Mouse (Mus musculus) cerebellum, adult (tissue): ENCODE data around the gene Xirp1.

Experiments used
- ATAC-seq: cut with Nextera tagmentation; 2 replicates; pipeline ENCODE4 v1.9.2; 2017; ENCODE audit warnings: mild to moderate bottlenecking, moderate library complexity, mixed read lengths; ENCODE audit not compliant: insufficient number of reproducible peaks, low FRiP score, low TSS enrichment

The Xirp1 gene

DNA sequence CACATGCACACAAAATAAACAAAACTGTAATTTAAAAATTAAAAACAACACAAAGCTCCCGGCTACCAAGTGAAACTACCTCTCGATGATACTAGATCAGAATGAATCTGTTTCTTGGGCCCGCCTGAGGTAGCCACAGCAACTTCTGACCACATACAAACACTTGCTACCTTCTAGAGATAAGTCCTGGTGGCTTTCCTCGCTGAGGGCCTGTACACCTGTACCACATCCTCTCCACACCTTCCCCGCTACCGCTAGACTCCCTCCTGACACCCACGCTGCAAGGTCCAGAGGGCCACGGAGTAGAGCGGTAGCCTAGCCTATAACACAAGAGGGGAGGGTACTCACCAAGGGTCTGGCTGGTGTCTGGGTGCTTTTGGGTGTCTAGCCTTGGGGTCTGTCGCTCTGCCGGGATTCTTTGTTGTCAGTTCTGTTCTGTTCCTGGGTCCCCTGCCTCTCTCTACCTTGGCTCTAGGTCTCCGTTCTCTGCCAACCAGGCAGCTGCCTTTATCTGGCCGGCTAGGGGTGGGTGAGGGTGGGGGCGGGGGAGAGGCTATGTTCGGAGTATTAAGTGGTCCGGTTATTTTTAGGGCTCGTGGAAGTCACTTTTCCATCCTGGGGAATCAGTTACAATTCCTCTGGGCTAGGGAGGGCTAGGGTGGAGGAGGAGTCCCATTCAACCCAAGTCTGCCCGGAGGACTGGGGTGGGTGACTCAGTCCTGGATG lies at the start of gene Xirp1:
Xirp1 (minus strand) TSS at position 513 of the 726 bp plus-strand sequence.
- ATAC-seq, result no peak

DNA sequence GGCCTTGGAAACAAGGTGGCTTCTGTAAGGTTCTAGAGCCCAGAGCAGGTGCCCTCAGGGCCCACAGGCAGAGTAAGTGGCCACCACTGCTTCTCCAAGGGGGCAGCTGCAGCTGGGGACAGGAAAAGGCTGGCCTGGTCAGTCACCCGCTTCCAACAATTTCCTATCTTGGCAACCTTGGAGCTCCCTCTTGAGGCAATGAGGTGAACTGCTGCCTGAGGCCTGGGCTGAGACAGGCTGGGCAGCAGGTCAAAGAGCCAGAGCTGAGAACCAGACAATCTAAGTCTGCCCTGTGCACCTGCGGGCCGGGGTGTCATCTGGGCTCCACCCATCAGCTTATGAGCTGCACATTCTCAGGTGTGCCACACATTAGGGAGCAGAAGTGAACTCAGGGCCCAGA lies 49.8 kb upstream of the Xirp1 start:
- ATAC-seq, result peak; percentile 66; the same call in 1 of the 2 replicates

DNA sequence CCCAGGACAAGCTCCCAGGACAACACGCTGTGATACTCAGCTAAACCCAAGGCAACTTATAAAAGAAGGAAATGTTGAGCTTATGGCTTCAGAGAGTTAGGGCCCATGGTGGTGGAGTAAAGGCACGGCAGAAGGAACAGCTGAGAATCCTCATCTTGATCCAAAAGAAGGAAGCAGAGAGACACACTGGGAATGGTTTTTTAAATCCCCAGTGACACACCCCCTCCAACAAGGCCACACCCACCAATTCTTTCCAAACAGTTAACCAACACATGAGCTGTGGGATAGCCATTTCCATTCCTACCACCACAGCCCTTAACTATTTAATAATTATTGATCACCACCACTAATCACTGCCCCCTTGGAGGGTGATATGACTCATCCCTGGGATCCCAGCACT lies 47.9 kb upstream of the Xirp1 start:
- no peak for ATAC-seq

DNA sequence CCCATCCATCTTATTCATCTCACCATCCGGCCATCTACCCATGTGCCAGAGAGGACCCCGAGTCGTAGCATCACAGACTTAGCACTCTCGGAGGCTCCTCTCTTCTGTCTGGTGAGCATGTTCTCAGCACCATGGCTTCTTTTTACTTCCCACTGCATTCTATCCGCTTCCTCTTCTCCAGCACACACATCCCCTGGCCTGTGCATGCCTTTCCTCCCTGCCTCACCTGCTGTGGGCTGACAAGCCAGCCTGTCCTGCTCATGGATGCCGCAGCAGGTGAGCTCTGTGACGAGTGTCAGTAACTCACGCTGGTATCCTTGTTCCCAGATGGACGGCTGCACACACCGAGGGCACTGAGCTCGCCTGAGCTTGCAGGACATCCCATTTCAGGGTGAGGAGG lies 46.4 kb upstream of the Xirp1 start, which contains the start of gene Cx3cr1:
Cx3cr1 (minus strand) TSS at position 101 of the 400 bp plus-strand sequence.
- no peak for ATAC-seq

GRCm38 (mm10) chr9:120068047-120068446 lies 44.6 kb upstream of the Xirp1 start:
- ATAC-seq, result no peak

DNA sequence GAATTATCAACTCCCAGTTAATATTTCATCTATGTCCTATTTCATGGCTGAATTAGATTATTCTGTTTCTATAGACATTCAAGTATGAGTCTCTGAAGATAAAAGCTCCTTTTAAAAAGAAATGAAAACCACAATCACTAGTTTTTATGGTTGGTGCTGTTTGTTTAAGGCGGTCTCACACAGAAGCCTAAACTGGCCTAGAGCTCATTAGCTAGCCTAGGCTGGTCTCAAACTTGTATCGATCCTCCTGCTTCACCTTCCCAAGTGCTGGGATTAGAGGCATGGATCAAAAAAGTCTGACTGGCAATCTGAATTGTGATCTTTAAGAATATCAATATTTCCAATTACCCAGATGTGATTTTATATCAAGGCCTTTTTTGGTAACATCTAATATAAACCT lies 44.2 kb upstream of the Xirp1 start:
- no peak for ATAC-seq

DNA sequence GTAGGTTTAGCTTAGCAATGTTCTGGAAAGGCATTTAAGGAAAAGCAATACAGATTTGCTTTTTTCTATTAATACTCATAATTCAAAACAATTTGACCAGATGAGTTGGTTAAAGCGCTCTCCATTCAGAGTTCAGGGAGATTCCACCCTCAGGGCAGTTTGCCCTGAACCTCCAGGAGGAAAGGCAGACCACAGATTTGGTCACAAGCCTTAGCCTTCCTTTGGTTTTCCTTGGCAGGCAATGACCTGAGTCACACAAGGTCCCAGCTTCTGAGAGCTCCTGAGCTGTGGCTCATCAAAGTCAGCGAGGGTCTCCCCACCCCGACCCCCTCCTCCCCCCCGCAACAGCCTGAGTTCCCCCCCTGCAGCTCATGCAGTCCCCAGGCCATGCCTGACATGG lies 40.9 kb upstream of the Xirp1 start:
- no peak for ATAC-seq

- no peak for ATAC-seq
Observed at GRCm38 (mm10) chr9:120058730-120059129, 35.3 kb upstream of the Xirp1 start.

GRCm38 (mm10) chr9:120056201-120056600 lies 32.8 kb upstream of the Xirp1 start:
- ATAC-seq, result no peak

DNA sequence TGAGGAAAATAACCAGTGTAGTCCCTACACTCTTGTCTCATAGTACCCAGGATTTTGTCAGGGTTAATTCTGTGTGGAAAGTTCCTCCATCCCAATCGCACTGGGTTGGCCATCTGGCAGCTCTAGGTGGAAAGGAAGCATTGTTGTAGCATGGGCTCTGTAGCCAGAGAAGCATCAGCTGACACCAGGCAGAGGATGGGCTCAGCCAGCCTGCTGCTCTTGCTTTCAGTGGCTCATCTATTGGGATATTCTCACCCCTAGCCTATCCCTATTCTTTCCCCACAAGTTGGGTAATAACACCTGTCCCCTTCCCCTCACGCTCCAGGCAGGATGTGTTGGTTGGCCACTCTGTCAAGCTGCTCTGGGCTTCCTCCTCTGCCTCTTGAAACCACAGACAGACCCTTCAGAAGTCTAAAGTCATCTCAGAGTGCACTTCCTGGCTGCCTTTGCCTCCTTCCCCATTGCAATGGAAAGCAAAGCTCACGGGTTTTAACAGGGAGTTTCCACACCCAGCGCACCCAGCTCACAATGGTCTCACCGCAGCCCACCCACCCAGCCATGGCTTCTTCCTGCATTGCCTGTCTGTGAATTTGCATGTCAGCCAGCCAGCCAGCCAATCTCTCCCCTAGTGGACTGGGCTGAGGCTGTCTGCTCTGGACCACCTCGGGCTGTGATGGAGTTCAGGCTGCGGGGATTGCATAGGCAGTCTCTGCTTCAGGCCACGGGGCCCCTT lies 31.3 kb upstream of the Xirp1 start:
- peak; percentile 45; the same call in 1 of the 2 replicates for ATAC-seq

DNA sequence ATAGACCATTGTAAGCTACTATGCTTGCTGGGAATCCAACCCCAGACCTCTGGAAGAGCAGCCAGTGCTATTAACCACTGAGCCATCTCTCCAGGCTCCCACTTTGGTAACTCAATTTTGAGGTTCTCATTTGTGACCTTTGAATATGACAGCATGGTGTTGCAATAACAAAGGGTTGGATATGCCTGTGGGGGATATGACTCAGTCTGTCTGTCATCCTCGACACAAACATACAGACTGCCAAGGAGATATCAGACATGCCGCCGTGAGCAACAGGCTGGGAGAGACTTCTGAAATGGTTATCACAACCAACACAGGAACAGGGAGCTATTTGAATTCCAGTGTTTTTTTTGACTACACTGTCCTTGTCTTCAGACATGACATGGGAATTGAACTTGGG lies 26.0 kb upstream of the Xirp1 start:
- no peak for ATAC-seq

DNA sequence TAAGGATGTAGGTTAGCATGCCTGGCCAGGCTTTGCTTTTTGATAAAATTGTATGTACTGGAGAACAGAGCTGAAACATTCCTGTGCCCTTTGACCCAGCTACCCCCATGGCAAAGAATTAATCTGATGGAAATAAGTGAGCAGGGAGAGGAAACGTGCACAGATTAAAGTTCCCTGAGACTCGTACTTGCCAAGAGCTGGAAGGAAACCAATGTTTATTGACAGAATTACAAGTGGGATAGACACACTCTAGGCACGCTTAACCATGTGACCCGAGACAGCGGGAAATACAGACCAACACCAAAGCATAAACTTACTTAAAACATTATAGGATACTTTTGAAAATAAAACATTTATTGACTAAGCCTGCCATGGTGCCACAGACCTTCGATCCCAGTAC lies 25.1 kb upstream of the Xirp1 start:
- no peak for ATAC-seq

DNA sequence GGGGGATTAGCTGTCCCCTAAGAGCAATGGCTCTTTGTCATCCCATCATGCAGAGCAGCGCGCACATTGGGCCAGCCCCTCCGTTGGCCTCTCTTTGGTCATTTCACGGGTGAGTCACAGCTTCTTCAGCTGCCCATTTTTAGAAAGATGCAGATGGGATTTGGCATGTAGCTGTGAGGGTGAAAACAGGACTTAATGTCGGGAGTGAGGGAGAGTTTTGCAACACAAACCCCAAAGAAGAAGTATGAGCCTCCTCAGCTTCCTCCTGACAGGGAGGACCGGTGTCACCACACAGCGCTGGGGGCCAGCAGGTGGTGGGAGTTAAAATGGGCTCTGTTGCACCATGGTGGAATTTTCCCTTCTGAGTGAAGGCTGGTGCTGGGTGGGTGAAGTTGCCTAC lies 19.7 kb upstream of the Xirp1 start:
- no peak for ATAC-seq

- no peak for ATAC-seq
Observed at GRCm38 (mm10) chr9:120037414-120037813, 14.0 kb upstream of the Xirp1 start.

- no peak for ATAC-seq
Observed at GRCm38 (mm10) chr9:120034375-120034774, 11.0 kb upstream of the Xirp1 start.

DNA sequence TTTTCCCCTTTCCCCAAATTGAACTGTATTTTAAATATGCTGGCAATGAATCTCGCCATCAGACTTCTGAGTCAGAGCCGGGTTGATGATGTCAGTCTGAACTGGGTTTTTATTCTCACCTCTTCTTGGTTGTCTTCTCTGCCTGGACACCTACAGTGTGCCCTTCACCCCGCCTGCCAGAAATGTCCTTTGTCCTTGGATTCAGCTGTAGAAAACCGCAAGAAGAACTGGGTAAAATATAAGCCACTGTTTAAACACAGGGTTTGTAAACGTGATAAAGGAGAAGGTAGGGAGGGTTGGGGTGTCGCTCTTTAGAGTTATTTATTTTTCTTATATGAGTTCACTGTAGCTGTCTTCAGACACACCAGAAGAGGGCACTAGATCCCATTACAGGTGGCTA lies 9.3 kb upstream of the Xirp1 start:
- ATAC-seq, result no peak

DNA sequence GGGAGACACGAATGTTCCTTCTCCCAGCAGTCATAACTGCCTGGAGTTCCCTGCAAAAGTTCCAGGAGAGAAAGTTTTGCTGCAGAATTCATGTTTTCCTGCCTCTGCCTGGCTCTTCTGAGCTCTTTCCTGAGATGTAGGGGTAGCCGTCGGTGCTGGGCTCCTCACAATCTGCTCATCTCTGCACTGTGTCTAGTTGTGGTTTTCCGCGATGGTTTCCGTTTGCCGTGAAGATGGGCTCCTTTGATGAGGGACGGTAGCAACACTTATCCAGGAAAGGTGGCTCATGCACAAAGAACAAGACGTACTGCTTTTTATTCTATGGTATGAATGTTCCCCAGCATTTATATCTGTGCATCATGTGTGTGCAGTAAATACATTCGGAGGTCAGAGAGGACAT lies 7.0 kb upstream of the Xirp1 start:
- ATAC-seq, result no peak

GRCm38 (mm10) chr9:120029880-120030279 lies 6.5 kb upstream of the Xirp1 start:
- no peak for ATAC-seq

DNA sequence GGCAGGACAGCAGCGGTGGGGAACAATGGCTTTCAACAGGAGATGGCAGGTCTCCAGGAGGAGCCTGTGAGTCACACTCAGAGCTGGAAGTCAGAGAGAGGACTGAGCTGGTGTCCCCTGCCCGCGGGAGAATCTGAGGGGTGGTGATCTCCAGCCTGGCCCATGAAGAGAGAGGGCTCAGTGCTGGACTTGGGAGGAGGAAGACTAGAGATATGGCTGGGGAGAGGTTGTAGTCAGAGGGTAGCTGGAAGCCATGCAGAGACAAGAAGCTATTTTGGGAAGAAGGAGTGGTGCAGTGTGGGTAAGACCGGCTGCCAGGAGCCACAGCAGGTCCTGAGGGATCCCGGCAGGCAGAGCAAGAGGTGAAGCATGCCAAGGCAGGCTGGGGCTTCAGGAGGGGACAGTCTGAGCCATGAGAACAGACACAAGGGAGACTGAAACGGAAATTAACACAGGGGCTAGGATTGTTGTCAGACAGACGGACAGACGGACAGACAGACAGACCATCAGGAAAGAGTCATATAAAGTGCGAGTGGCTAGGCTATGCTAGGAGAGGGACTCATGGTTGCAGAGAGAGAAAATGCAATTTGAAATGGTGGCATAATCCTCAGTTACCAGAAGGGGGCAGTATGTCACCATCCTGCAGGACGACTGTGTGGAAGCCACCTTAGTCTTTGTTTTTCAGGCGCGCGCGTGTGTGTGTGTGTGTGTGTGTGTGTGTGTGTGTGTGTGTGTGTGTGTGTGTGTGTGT lies 4.2 kb upstream of the Xirp1 start:
- peak; percentile 68 for ATAC-seq

DNA sequence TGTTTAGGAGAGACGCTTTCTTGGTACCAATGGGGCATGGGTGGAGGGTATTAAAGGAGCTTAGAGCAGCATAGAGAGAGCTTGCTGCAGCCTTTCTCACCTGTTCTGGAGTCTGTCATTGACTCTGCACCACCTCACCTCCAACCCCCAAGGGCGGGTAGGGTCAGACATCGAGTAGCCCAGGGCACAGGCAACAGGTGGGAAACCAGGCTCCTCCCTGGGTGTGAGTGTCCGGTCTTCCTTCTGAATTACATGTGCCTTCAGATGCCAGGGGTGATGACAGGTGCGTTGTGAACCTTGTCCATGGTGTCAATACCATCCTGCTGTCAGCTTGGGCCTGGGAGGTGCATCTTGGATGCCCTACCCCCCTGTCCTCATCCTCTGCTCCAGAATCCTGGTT lies 1.2 kb upstream of the Xirp1 start:
- peak; percentile 2; the same call in 1 of the 2 replicates for ATAC-seq

GRCm38 (mm10) chr9:120024171-120024570 lies 773 bp upstream of the Xirp1 start:
- peak; percentile 69 for ATAC-seq
